Mouse (Mus musculus) lung, embryonic 14.5 days (tissue): ENCODE measurements around the gene Ednra. TPM values are rescaled to one million over a fixed set of nuclear protein-coding genes. Genes with fewer than 3 reads are reported as not detected.

Source experiments
- ATAC-seq: fragments of 200-750 bp; cut with Nextera tagmentation; 2 replicates; pipeline ENCODE4 v1.8.0; 2017; ENCODE audit warnings: mild to moderate bottlenecking, moderate TSS enrichment, moderate library complexity; ENCODE audit not compliant: insufficient read depth
- DNase-seq: peaks from one replicate; pipeline ENCODE4 v3.0.0-alpha.2; 2015
- H3K27ac ChIP-seq: fragments of 300-500 bp; sonication (generic); 2 replicates; pipeline ENCODE4 v1.5.1; 2014; ENCODE audit warnings: low read depth, mild to moderate bottlenecking, moderate library complexity
- H3K27me3 ChIP-seq: fragments of 300-500 bp; sonication (generic); 2 replicates; pipeline ENCODE4 v1.6.1; 2014; ENCODE audit warnings: low read length, control low read depth; ENCODE audit not compliant: insufficient read depth
- H3K36me3 ChIP-seq: fragments of 300-500 bp; sonication (generic); 2 replicates; pipeline ENCODE4 v1.6.1; 2014; ENCODE audit warnings: control low read depth; ENCODE audit not compliant: insufficient read depth
- H3K4me1 ChIP-seq: fragments of 300-500 bp; sonication (generic); 2 replicates; pipeline ENCODE4 v1.6.1; 2014; ENCODE audit warnings: antibody characterized with exemption, control low read depth; ENCODE audit not compliant: insufficient read depth
- H3K4me2 ChIP-seq: fragments of 300-500 bp; sonication (generic); 2 replicates; pipeline ENCODE4 v1.6.1; 2014; ENCODE audit warnings: mild to moderate bottlenecking
- H3K4me3 ChIP-seq: fragments of 300-500 bp; sonication (generic); 2 replicates; pipeline ENCODE4 v1.5.1; 2014; ENCODE audit warnings: low read depth, low read length
- H3K9ac ChIP-seq: fragments of 300-500 bp; sonication (generic); 2 replicates; pipeline ENCODE4 v1.6.1; 2014
- H3K9me3 ChIP-seq: fragments of 300-500 bp; sonication (generic); 2 replicates; pipeline ENCODE4 v1.6.1; 2016; ENCODE audit warnings: low read depth, low read length, control low read depth
- CTCF ChIP-seq: IDR thresholded peaks from 2 replicates; pipeline ENCODE4 v1.5.1; 2016; ENCODE audit warnings: antibody characterized with exemption, low read depth
- WGBS: fragments of 180-500 bp; shearing (Covaris S2); extraction: QIAGEN DNeasy Blood & Tissue Kit; methylation state at CpG from one replicate; pipeline ENCODE4 v1.1.7; 2014; 5-methylcytosine and 5-hydroxymethylcytosine counted together
- polyA plus RNA-seq: library from polyadenylated mRNA; unstranded; fragments of >200 nt; fragmentation: Nextera tagmentation; extraction: Ambion mirVana; gene quantifications from 2 replicates; pipeline ENCODE4 v1.2.1, GENCODE M21; 2014

Gene Ednra
- polyA plus RNA-seq, 1 experiment from 2014 or later: 147 TPM

- no peaks in the 10 kb centered on the region for H3K27me3 ChIP-seq
- no peak overlapping the region for H3K4me2 ChIP-seq
- H3K4me3 ChIP-seq: no peak overlapping the region
- peaks cover 37% of the 10 kb centered on the region for H3K36me3 ChIP-seq
- no peak for TF ChIP-seq CTCF
- H3K27ac ChIP-seq: peak overlapping the region; percentile 86; the same call in 1 of the 2 replicates
- no peak overlapping the region for H3K9ac ChIP-seq
- no peaks in the 10 kb centered on the region for H3K9me3 ChIP-seq
- peak; percentile 25; the same call in 1 of the 2 replicates for ATAC-seq
- H3K4me1 ChIP-seq: peaks cover 16% of the 10 kb centered on the region; the same call in 1 of the 2 replicates
- DNase-seq: peak; percentile 53
- WGBS: 52% methylated on average over 6 of the region's 6 CpGs
Observed at GRCm38 (mm10) chr8:77684372-77684771, 39.9 kb downstream of the Ednra start.

GRCm38 (mm10) chr8:77683356-77684106 lies 40.7 kb downstream of the Ednra start:
- Histone ChIP-seq H3K9me3 (no peaks in the 10 kb centered on the region), H3K27ac (peak overlapping the region; percentile 86), H3K4me1 (peaks cover 16% of the 10 kb centered on the region; the same call in 1 of the 2 replicates), H3K27me3 (no peaks in the 10 kb centered on the region), H3K9ac (no peak overlapping the region), H3K4me3 (no peak overlapping the region), H3K4me2 (0 out of 2 replicates have a peak overlapping the region, but pooled peaks have one; percentile 10), H3K36me3 (peaks cover 35% of the 10 kb centered on the region)
- no peak for ATAC-seq
- WGBS: 56% methylated on average over 6 of the region's 6 CpGs
- TF ChIP-seq CTCF: no peak
- no peak for DNase-seq

DNA sequence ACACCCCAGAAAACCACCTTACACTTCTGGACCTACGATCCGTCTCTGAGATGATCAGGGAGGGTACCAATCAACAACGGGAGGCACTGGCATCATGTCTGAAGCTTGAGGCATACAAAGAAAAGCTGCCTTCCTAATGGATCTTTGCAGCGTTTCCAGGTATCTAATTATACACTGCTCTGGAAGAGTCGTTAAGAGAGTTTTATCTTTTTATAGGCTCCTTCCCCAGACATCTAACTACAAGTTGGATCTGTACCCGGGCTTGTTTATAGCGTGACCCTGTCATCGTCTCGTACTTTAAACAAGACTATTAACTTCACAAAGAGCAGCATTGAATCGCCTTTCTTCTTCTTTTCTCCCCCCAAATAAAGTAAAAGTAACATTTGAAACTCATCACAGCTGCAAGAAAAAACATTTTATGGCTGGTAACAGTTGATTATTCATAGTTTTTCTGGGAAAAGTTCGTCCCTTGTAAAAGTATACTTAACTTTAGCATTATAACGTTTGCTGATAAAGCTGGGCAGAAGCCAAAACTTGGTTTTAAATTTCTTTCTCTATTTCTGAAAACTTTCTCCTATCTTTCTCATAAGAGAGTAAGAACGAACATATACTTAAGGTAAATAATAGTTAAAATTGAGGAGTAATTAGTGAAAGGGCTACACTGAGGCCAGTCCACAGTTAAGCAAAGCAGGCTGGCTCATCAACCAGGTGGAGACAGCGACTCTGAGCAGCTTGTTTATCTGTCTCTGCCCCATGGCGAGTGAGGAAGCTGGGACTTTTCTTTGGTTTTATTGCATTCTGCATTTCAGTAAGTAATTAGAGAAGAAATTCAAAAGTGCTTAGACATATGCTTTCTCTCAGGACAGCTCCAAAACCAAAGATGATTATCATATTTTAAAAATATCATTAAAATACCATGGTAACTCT lies 42.0 kb downstream of the Ednra start:
- no peak overlapping the region for H3K9ac ChIP-seq
- ATAC-seq (peak; percentile 46; the same call in 1 of the 2 replicates), DNase-seq (peak; percentile 75)
- H3K4me1 ChIP-seq: peaks cover 16% of the 10 kb centered on the region; the same call in 1 of the 2 replicates
- H3K36me3 ChIP-seq: peaks cover 31% of the 10 kb centered on the region
- 24% methylated on average over 15 of the region's 15 CpGs for WGBS
- no peaks in the 10 kb centered on the region for H3K9me3 ChIP-seq
- H3K27ac ChIP-seq: peak overlapping the region; percentile 86
- peak overlapping the region; percentile 23 for H3K4me2 ChIP-seq
- TF ChIP-seq CTCF: no peak
- no peaks in the 10 kb centered on the region for H3K27me3 ChIP-seq
- H3K4me3 ChIP-seq: no peak overlapping the region

GRCm38 (mm10) chr8:77672036-77672435 lies 52.2 kb downstream of the Ednra start:
- H3K9me3 ChIP-seq: no peaks in the 10 kb centered on the region
- H3K27ac ChIP-seq: no peak overlapping the region
- WGBS: 27% methylated on average over 4 of the region's 4 CpGs
- no peak for ATAC-seq
- no peaks in the 10 kb centered on the region for H3K4me1 ChIP-seq
- no peak overlapping the region for H3K4me3 ChIP-seq
- H3K4me2 ChIP-seq: no peak overlapping the region
- H3K27me3 ChIP-seq: no peaks in the 10 kb centered on the region
- H3K9ac ChIP-seq: no peak overlapping the region
- DNase-seq: no peak
- no peak for TF ChIP-seq CTCF
- H3K36me3 ChIP-seq: peaks cover 81% of the 10 kb centered on the region

DNA sequence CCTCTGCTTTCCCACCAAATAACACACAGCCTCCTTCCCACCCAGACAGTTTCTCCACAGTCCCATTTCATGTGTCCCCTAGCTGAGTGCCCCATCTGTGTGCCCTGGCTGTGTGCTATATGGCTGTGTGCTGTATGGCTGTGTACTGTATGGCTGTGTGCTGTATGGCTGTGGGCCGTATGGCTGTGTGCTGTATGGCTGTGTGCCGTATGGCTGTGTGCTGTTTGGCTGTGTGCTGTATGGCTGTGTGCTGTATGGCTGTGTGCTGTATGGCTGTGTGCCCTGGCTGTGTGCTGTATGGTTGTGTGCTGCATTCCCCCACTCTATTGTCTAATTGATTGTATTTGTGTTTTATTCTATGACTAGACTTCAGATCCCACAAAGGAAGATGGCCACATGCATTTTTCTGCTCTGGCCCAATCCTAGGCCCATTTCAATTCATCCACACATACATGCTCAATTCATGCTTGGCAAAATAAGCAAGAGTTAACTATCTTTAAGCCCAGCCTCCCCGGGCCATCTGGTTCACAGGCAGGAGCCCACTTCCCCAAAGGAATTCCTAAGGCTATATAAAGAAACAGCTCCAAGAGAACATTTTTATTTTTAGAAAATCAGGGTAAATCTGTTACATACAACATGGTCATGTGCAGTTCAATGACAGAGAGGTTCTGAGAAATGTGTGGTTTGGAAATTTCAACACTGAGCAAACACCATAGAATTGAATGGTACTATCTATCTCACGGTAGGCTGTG lies 53.5 kb downstream of the Ednra start:
- no peak for ATAC-seq
- Histone ChIP-seq H3K27me3 (no peaks in the 10 kb centered on the region), H3K36me3 (peaks cover 90% of the 10 kb centered on the region), H3K4me2 (no peak overlapping the region), H3K9ac (no peak overlapping the region), H3K27ac (no peak overlapping the region; the same call in 1 of the 2 replicates), H3K4me1 (no peaks in the 10 kb centered on the region), H3K9me3 (no peaks in the 10 kb centered on the region), H3K4me3 (no peak overlapping the region)
- TF ChIP-seq CTCF: no peak
- 72% methylated on average over 4 of the region's 4 CpGs for WGBS
- no peak for DNase-seq

GRCm38 (mm10) chr8:77667916-77668315 lies 56.3 kb downstream of the Ednra start:
- no peaks in the 10 kb centered on the region for H3K9me3 ChIP-seq
- WGBS: 81% methylated on average over 5 of the region's 5 CpGs
- no peak overlapping the region for H3K9ac ChIP-seq
- H3K4me3 ChIP-seq: no peak overlapping the region
- peak; percentile 41 for DNase-seq
- TF ChIP-seq CTCF: no peak
- H3K36me3 ChIP-seq: peaks cover 95% of the 10 kb centered on the region
- H3K4me1 ChIP-seq: no peaks in the 10 kb centered on the region
- H3K27ac ChIP-seq: no peak overlapping the region
- no peak overlapping the region for H3K4me2 ChIP-seq
- H3K27me3 ChIP-seq: no peaks in the 10 kb centered on the region
- no peak for ATAC-seq
